In genomic region chr1:97821282-97821681, GRCm38 (mm10) we compare ENCODE assay signal across 25 mouse cellular contexts. TPM values are rescaled to one million over a fixed set of nuclear protein-coding genes. Genes with fewer than 3 reads are reported as not detected.
DNase-seq lines count a peak whose midpoint lies in the region; ATAC-seq and TF ChIP-seq lines count a peak whose summit lies in the region.
"Had no signal": no experiment of that assay in that cellular context is flagged by ENCODE, and none has a peak within 500 bp of the region (broad histone marks: within the 10 kb centered on the region; RNA-seq: fewer than 3 reads in every experiment).

No protein-coding gene starts in this region.

- no peak for ATAC-seq in heart, embryonic 11.5 days (replicated peaks; ENCODE audit: insufficient number of reproducible peaks, low FRiP score, low TSS enrichment)
- ATAC-seq in heart, embryonic 14.5 days (ENCODE audit: insufficient number of reproducible peaks, insufficient read depth, low FRiP score, low read depth), result no peak
- ATAC-seq: forebrain, embryonic 13.5 days; forebrain, embryonic 16.5 days; hindbrain, postnatal 0 days; inflammation-experienced regulatory T-cells, adult 6 months; intestine, embryonic 16.5 days had no signal

- intact Hi-C loops in heart, postnatal 25 days (cut with DNase I), result no loop called here

- H3K9ac ChIP-seq in heart, embryonic 11.5 days (ENCODE audit: low read depth, low read length), result no peak overlapping the region
- no peak overlapping the region for H3K9ac ChIP-seq in heart, embryonic 14.5 days (ENCODE audit: low read length)
- H3K9ac ChIP-seq: forebrain, embryonic 13.5 days; heart, embryonic 15.5 days; hindbrain, embryonic 14.5 days had no signal

- H3K4me3 ChIP-seq in heart, embryonic 11.5 days (ENCODE audit: low read depth, low read length), result no peak overlapping the region
- H3K4me3 ChIP-seq in heart, embryonic 14.5 days (ENCODE audit: control insufficient read depth in 1 of 2, insufficient read depth in 1 of 2, low read depth in 1 of 2, low read length in 2 of 2), result no peak overlapping the region
- peak overlapping the region; percentile 45 for H3K4me3 ChIP-seq in kidney, adult 2 months (ENCODE audit: insufficient read depth, low read depth, low read length)
- H3K4me3 ChIP-seq in testis, adult 2 months (ENCODE audit: control insufficient read depth, low read depth, low read length), result peak overlapping the region; percentile 45; the same call in 1 of the 2 replicates
- H3K4me3 ChIP-seq: forebrain, embryonic 10.5 days; forebrain, embryonic 13.5 days; heart, embryonic 15.5 days had no signal

- H3K9me3 ChIP-seq in heart, embryonic 11.5 days (replicated peaks; ENCODE audit: control insufficient read depth, low read length), result no peaks in the 10 kb centered on the region
- 0 out of 2 replicates have a peak, but pooled peaks cover 3% of the 10 kb centered on the region for H3K9me3 ChIP-seq in heart, embryonic 14.5 days (ENCODE audit: control insufficient read depth, low read length)
- H3K9me3 ChIP-seq: forebrain, embryonic 10.5 days; forebrain, embryonic 13.5 days; heart, embryonic 15.5 days had no signal

- H3K36me3 ChIP-seq in heart, embryonic 11.5 days (ENCODE audit: control insufficient read depth, insufficient read depth, low read length), result peaks cover 9% of the 10 kb centered on the region
- peaks cover 73% of the 10 kb centered on the region for H3K36me3 ChIP-seq in heart, embryonic 14.5 days (ENCODE audit: control insufficient read depth, insufficient read depth, low read length)
- peaks cover 3% of the 10 kb centered on the region for H3K36me3 ChIP-seq in kidney, adult 2 months (ENCODE audit: control insufficient read depth, insufficient read depth, low read length)
- H3K36me3 ChIP-seq in testis, adult 2 months (ENCODE audit: control insufficient read depth, insufficient read depth, low read length), result no peaks in the 10 kb centered on the region
- H3K36me3 ChIP-seq: forebrain, embryonic 10.5 days had no signal

- WGBS in heart, embryonic 11.5 days (ENCODE audit: insufficient replicate concordance), result 90% methylated on average over 3 of the region's 3 CpGs
- 87% methylated on average over 3 of the region's 3 CpGs for WGBS in heart, embryonic 14.5 days
- WGBS in kidney, adult 2 months, result 77% methylated on average over 3 of the region's 3 CpGs

- TF ChIP-seq POLR2A in kidney, adult 2 months (IDR thresholded peaks at IDR 0.05; ENCODE audit: low read depth, low read length), result no peak
- TF ChIP-seq POLR2A in testis, adult 2 months (IDR thresholded peaks at IDR 0.05; ENCODE audit: control insufficient read depth, low read depth, low read length), result no peak

- peak overlapping the region; percentile 22; the same call in 1 of the 2 replicates for H3K4me2 ChIP-seq in heart, embryonic 11.5 days
- 0 out of 2 replicates have a peak overlapping the region, but pooled peaks have one; percentile 23 for H3K4me2 ChIP-seq in heart, embryonic 14.5 days (ENCODE audit: low read length)
- H3K4me2 ChIP-seq: forebrain, embryonic 13.5 days; heart, embryonic 15.5 days; hindbrain, embryonic 14.5 days had no signal

- H3K27ac ChIP-seq in heart, embryonic 11.5 days (ENCODE audit: low read depth, low read length), result peak overlapping the region; percentile 41
- H3K27ac ChIP-seq in heart, embryonic 14.5 days (replicated peaks in 1 of 2; ENCODE audit: control insufficient read depth in 1 of 2, insufficient read depth in 1 of 2, low read depth in 2 of 2, low read length in 2 of 2), result no peak overlapping the region; a peak in 1 of 4 replicates
- H3K27ac ChIP-seq in kidney, adult 2 months (ENCODE audit: insufficient read depth, low read depth, low read length), result 0 out of 2 replicates have a peak overlapping the region, but pooled peaks have one; percentile 3
- H3K27ac ChIP-seq in testis, adult 2 months (ENCODE audit: control insufficient read depth, insufficient read depth, low read depth, low read length), result no peak overlapping the region
- H3K27ac ChIP-seq: forebrain, embryonic 10.5 days; forebrain, embryonic 13.5 days; heart, embryonic 15.5 days; hindbrain, embryonic 14.5 days; hindbrain, postnatal 0 days had no signal

- TF ChIP-seq CTCF in kidney, adult 2 months (conservative IDR thresholded peaks at IDR 0.05; ENCODE audit: insufficient read depth, insufficient read length, low read depth, low read length), result no peak
- TF ChIP-seq CTCF in testis, adult 2 months (IDR thresholded peaks at IDR 0.05; ENCODE audit: control insufficient read depth, insufficient read depth, insufficient replicate concordance, low read depth, low read length), result no peak

- no peak for DNase-seq in heart, adult 9 months (ENCODE audit: low spot score in 2 of 2)
- DNase-seq in heart, postnatal 25 days (ENCODE audit: low spot score), result no peak
- DNase-seq in kidney, adult 2 months, result no peak
- no peak for DNase-seq in kidney, adult 11 months
- DNase-seq in testis, postnatal 14 days (ENCODE audit: low spot score), result no peak
- DNase-seq: adrenal gland, adult 8-10 months; adrenal gland, postnatal 25 days; cerebellum, adult 11-12 months; cerebellum, adult 8-10 months; cerebellum, postnatal 14 days; gastrocnemius, postnatal 10 days; gastrocnemius, postnatal 36 days; heart, postnatal 4 days; kidney, adult 8-10 months had no signal

- H3K4me1 ChIP-seq in heart, embryonic 11.5 days (ENCODE audit: control insufficient read depth, insufficient read depth, low read length), result no peaks in the 10 kb centered on the region
- 0 out of 4 replicates have a peak, but pooled peaks cover 0 to 2% of the 10 kb centered on the region in 2 experiments for H3K4me1 ChIP-seq in heart, embryonic 14.5 days (ENCODE audit: control insufficient read depth in 2 of 2, insufficient read depth in 2 of 2, low read length in 2 of 2)
- no peaks in the 10 kb centered on the region for H3K4me1 ChIP-seq in kidney, adult 2 months (ENCODE audit: control insufficient read depth, insufficient read depth, low read length)
- no peaks in the 10 kb centered on the region for H3K4me1 ChIP-seq in testis, adult 2 months (ENCODE audit: control insufficient read depth, insufficient read depth, low read length)
- H3K4me1 ChIP-seq: forebrain, embryonic 10.5 days; forebrain, embryonic 13.5 days; heart, embryonic 15.5 days had no signal

- no peaks in the 10 kb centered on the region for H3K27me3 ChIP-seq in heart, embryonic 11.5 days (ENCODE audit: control insufficient read depth, insufficient read depth, low read length)
- H3K27me3 ChIP-seq in heart, embryonic 14.5 days (ENCODE audit: control insufficient read depth, insufficient read depth, low read length), result no peaks in the 10 kb centered on the region
- no peaks in the 10 kb centered on the region for H3K27me3 ChIP-seq in kidney, adult 2 months (replicated peaks; ENCODE audit: control insufficient read depth, insufficient read depth, low read length)
- H3K27me3 ChIP-seq in testis, adult 2 months (ENCODE audit: control insufficient read depth, insufficient read depth, low read length), result no peaks in the 10 kb centered on the region
- H3K27me3 ChIP-seq: forebrain, embryonic 13.5 days; heart, embryonic 15.5 days had no signal

RNA-seq across cellular contexts. Expression of gene Ppip5k2, which starts 51.1 kb away (rescaled TPM):
- 33.2 and 37.4 TPM in 2 replicates for polyA plus RNA-seq in heart, embryonic 11.5 days (2014; fragmentation: Nextera tagmentation; extraction: Ambion mirVana)
- polyA plus RNA-seq in heart, embryonic 14.5 days (2014; fragmentation: Nextera tagmentation; extraction: Ambion mirVana), result 61.7 and 72.4 TPM in 2 replicates
- 10 to 100 TPM; 79.9 to 85.0 TPM for total RNA-seq in heart, postnatal 25 days (2021)
- 3.7 and 4.0 TPM in 2 replicates for polyA plus RNA-seq in kidney, adult 2 months (2012; rRNA removed)
- polyA plus RNA-seq in testis, adult 2 months (2012; rRNA removed), result 8.2 and 8.7 TPM in 2 replicates

RNA-seq across cellular contexts. Expression of gene Gin1, which starts 51.3 kb away (rescaled TPM):
- 12.5 and 16.7 TPM in 2 replicates for polyA plus RNA-seq in heart, embryonic 11.5 days (2014; fragmentation: Nextera tagmentation; extraction: Ambion mirVana)
- polyA plus RNA-seq in heart, embryonic 14.5 days (2014; fragmentation: Nextera tagmentation; extraction: Ambion mirVana), result 17.0 TPM in 2 replicates
- total RNA-seq in heart, postnatal 25 days (2021), result 1 to 10 TPM; 8.3 to 8.4 TPM
- polyA plus RNA-seq in kidney, adult 2 months (2012; rRNA removed), result 2.9 TPM in 2 replicates
- polyA plus RNA-seq in testis, adult 2 months (2012; rRNA removed), result 6.2 and 6.6 TPM in 2 replicates

Comparison
In these comparisons a context has a peak if more than half of its experiments do, and no peak if none do; other contexts are left out.
1. H3K27ac ChIP-seq: peak in heart, embryonic 11.5 days (single experiment) and kidney, adult 2 months (single experiment); none in heart, embryonic 14.5 days (0 of 2) and testis, adult 2 months (single experiment).
2. H3K4me3 ChIP-seq: peak in kidney, adult 2 months (single experiment) and testis, adult 2 months (single experiment); none in heart, embryonic 11.5 days (single experiment) and heart, embryonic 14.5 days (0 of 2).